Mouse (Mus musculus) testis, adult 2 months (tissue): Measurements from ENCODE around the gene Large2. TPM values are rescaled to one million over a fixed set of nuclear protein-coding genes. Genes with fewer than 3 reads are reported as not detected.

Source experiments
- H3K27ac ChIP-seq: fragments of 200-500 bp; 2 replicates; pipeline ENCODE4 v1.5.1; 2012; ENCODE audit warnings: low read depth, low read length; ENCODE audit not compliant: control insufficient read depth, insufficient read depth
- H3K27me3 ChIP-seq: fragments of 200-500 bp; 2 replicates; pipeline ENCODE4 v1.6.1; 2012; ENCODE audit warnings: mild to moderate bottlenecking, low read length, moderate library complexity; ENCODE audit not compliant: control insufficient read depth, insufficient read depth
- H3K36me3 ChIP-seq: fragments of 200-500 bp; 2 replicates; pipeline ENCODE4 v1.6.1; 2012; ENCODE audit warnings: mild to moderate bottlenecking, low read length; ENCODE audit not compliant: control insufficient read depth, insufficient read depth
- H3K4me1 ChIP-seq: fragments of 200-500 bp; 2 replicates; pipeline ENCODE4 v1.6.1; 2012; ENCODE audit warnings: low read length; ENCODE audit not compliant: control insufficient read depth, insufficient read depth
- H3K4me3 ChIP-seq: fragments of 200-500 bp; 2 replicates; pipeline ENCODE4 v1.5.1; 2012; ENCODE audit warnings: low read depth, mild to moderate bottlenecking, low read length, moderate library complexity, mixed read lengths; ENCODE audit not compliant: control insufficient read depth
- CTCF ChIP-seq: fragments of 200-500 bp; IDR thresholded peaks from 2 replicates; pipeline ENCODE4 v1.5.1; 2012; ENCODE audit warnings: low read depth, mild to moderate bottlenecking, inconsistent platforms, low read length, moderate library complexity; ENCODE audit not compliant: control insufficient read depth, insufficient read depth, insufficient replicate concordance
- POLR2A ChIP-seq: fragments of 200-500 bp; IDR thresholded peaks from 2 replicates; pipeline ENCODE4 v1.6.1; 2012; ENCODE audit warnings: low read depth, mild to moderate bottlenecking, inconsistent platforms, low read length, moderate library complexity; ENCODE audit not compliant: control insufficient read depth
- polyA plus RNA-seq: library from polyadenylated mRNA; depleted of rRNA; stranded (reverse); fragments of >200 nt; gene quantifications from 2 replicates; pipeline ENCODE4 v1.2.3, GENCODE M21; 2012

Large2 gene
- polyA plus RNA-seq, 1 experiment, result 11.2 TPM

DNA sequence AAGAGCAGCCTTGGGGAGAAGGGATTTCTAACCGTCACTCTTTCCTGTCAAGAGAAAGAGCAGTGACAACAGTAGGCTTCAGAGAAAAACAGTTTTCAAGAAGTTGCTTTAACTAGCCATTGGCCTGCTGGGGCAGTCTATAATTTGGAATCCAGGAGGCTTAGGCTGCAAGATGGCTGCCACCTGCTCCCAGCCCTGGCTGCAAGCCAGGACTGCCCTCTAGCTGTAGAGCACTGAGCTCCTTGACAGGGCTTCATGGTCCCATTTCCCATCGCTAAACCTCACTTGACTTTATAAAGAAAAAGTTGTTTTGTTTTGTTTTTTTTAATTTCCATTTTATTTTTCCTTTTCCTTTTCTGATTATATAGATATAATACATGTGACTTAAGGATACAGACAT, 43.3 kb downstream of the Large2 start:
- peaks cover 7% of the 10 kb centered on the region for H3K36me3 ChIP-seq
- H3K4me3 ChIP-seq, result no peak overlapping the region
- H3K27ac ChIP-seq, result no peak overlapping the region
- no peaks in the 10 kb centered on the region for H3K4me1 ChIP-seq
- no peaks in the 10 kb centered on the region for H3K27me3 ChIP-seq
- no peak for TF ChIP-seq POLR2A
- TF ChIP-seq CTCF, result no peak

DNA sequence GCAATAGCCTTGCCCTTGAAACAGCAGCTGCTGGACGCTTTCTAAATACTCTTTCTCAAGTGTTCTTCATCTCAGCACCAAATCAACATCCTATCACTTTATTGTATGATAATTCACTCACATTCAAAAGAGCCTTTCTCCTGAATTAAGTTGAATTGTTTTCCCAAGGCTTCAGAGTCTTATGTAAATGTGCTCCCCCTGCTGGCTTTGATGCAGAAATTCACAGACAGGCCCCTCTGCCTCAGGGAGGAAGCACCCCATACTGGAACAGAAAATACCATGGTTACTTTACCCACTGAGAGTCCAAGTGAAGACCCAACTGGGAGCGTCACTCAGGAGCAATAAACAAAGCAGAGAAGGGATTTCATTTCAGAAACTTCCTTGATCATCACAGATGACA, 43.8 kb downstream of the Large2 start:
- H3K27me3 ChIP-seq, result no peaks in the 10 kb centered on the region
- H3K27ac ChIP-seq, result no peak overlapping the region
- no peaks in the 10 kb centered on the region for H3K4me1 ChIP-seq
- peaks cover 7% of the 10 kb centered on the region for H3K36me3 ChIP-seq
- H3K4me3 ChIP-seq, result no peak overlapping the region
- no peak for TF ChIP-seq POLR2A
- peak; percentile 12; the same call in 1 of the 2 replicates for TF ChIP-seq CTCF

DNA sequence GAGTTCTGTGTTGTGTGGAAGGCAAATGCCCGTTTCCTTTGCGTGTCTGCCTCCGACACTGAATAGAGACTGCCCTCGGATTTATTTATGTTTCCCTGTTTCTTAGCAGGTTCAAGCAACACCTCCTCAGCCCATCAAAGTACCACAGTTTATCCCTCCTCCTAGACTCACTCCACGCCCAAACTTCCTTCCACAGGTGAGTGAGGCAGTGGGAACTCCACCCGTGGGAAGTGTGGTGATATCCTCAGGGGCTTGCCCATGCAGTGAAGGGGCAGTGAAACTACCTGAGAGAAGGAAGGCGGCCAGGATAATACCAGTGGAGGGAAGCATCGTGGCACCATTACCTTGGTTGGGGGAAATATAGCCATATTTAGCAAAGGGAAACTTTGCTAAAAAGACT, 46.5 kb downstream of the Large2 start:
- TF ChIP-seq CTCF, result no peak
- no peak for TF ChIP-seq POLR2A
- H3K4me3 ChIP-seq, result no peak overlapping the region
- H3K36me3 ChIP-seq, result peaks cover 7% of the 10 kb centered on the region
- H3K27ac ChIP-seq, result no peak overlapping the region
- H3K4me1 ChIP-seq, result no peaks in the 10 kb centered on the region
- H3K27me3 ChIP-seq, result no peaks in the 10 kb centered on the region

DNA sequence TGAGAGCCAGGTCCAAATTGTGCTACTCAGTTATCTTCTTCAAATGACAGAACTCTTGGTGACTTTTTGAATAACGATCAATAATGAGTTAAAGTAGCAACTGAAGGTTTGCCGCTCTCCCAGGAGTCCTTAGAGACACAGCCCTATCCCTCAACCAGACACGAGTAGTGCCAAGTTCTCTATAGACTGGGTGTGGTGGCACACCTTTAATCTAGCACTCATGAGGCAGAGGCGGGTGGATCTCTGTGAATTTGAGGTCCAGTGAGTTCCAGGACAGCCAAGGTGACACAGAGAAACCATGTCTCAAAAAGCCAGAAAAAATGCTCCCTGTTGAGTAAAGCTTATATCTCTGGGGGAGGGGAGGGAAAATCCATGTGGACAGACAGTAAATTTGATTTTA, 47.1 kb downstream of the Large2 start:
- no peak overlapping the region for H3K4me3 ChIP-seq
- no peak overlapping the region for H3K27ac ChIP-seq
- TF ChIP-seq CTCF, result no peak
- no peaks in the 10 kb centered on the region for H3K27me3 ChIP-seq
- H3K4me1 ChIP-seq, result no peaks in the 10 kb centered on the region
- H3K36me3 ChIP-seq, result peaks cover 7% of the 10 kb centered on the region

DNA sequence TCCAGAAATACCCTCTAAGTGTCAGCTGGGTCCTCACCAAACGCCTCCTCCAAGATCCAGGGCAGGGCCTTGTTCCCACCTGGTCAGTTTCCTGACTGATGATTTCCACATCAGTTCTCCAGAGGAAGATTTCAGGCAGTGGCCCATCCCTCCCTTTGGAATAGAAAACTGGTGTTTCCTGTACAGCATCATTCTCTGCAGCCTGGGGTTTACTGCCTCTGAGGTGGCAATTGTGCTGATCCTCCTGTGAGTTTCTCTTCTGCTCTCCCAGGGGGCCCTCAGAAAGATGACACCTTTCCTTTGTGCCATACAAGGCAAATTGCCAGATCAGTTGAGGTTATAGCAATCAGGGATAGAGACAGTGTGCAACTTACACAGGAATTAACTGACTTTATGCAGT, 48.4 kb downstream of the Large2 start:
- TF ChIP-seq POLR2A (no peak), CTCF (no peak)
- H3K36me3 ChIP-seq, result peaks cover 5% of the 10 kb centered on the region
- H3K27me3 ChIP-seq, result no peaks in the 10 kb centered on the region
- H3K27ac ChIP-seq, result no peak overlapping the region
- H3K4me1 ChIP-seq, result no peaks in the 10 kb centered on the region
- no peak overlapping the region for H3K4me3 ChIP-seq

DNA sequence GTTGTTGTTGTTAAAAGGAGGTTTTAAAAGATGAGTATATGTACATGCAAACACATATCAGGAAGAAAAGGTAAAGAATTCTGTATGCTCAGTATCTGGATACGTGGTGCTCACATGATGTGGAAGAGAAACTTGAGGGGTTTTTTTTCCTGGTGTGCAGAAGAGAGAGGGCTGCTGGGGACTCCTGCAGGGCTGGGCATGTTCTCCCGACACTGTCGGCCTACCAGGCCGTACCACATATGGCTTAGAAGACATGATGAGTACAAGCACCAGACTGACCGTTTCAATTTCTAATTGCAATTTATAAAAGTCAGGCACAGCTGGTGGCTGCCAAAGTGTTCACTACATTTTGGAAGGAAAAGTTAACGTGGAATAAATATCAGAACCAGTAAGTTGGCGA, 49.0 kb downstream of the Large2 start:
- TF ChIP-seq CTCF, result no peak
- no peak for TF ChIP-seq POLR2A
- no peaks in the 10 kb centered on the region for H3K4me1 ChIP-seq
- H3K36me3 ChIP-seq, result peaks cover 3% of the 10 kb centered on the region
- no peak overlapping the region for H3K4me3 ChIP-seq
- H3K27ac ChIP-seq, result no peak overlapping the region
- H3K27me3 ChIP-seq, result no peaks in the 10 kb centered on the region

DNA sequence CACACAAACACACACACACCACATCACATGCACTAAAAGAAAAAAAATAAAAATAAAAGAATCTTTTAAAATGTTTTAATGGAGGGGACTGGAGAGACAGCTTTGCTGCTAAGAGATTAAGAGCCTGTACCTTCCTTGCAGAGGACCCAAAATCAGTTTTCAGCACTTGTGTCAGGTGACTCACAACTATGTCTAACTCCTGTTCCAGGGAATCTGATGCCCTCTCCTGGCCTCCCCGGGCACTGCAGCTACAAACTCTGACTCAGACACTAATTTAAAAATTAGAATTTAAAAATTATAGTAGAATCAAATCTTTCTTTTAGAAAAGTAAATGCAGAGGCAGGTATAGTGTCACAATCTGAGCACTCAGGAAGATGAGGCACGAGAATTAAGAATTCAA, 52.0 kb downstream of the Large2 start:
- Histone ChIP-seq H3K4me1 (no peaks in the 10 kb centered on the region), H3K27me3 (no peaks in the 10 kb centered on the region), H3K27ac (no peak overlapping the region), H3K4me3 (no peak overlapping the region), H3K36me3 (peaks cover 2% of the 10 kb centered on the region; the same call in 1 of the 2 replicates)
- TF ChIP-seq POLR2A (no peak), CTCF (peak; percentile 20; the same call in 1 of the 2 replicates)

DNA sequence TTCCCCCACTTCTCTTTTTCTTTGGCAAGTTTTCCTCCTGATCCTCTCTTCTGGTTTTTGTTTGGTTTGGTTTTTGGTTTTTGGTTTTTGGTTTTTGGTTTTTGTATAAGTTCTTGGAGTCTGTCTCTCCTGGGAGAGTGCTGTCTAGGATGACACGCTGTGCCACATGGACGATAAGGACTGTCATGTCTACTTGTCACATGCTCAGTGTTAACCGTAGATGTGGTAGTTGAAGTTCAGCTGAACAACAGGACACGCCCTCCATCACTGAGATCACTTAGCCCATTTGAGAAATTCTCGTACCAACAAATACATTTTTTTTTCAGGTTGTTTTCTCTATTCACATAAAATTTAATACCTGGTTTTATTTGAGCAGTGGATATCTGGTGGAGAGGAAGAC, 57.4 kb downstream of the Large2 start:
- no peaks in the 10 kb centered on the region for H3K4me1 ChIP-seq
- H3K27me3 ChIP-seq, result no peaks in the 10 kb centered on the region
- no peak for TF ChIP-seq CTCF
- TF ChIP-seq POLR2A, result no peak
- H3K36me3 ChIP-seq, result peaks cover 2% of the 10 kb centered on the region; the same call in 1 of the 2 replicates
- H3K4me3 ChIP-seq, result no peak overlapping the region
- H3K27ac ChIP-seq, result no peak overlapping the region
